Mouse (Mus musculus): ENCODE measurements at regions not wholly inside any gene's neighbourhood (a gene's known extent, or its start where the extent isn't known, plus 50 kb on each side); places are given as distances from the start of the nearest gene placed in this dataset.
"Not testable (repeated sequence)": the region's sequence is repeated elsewhere in the genome, so short reads cannot be mapped to it uniquely, and the experiment has no call there.

- no peak for DNase-seq
Observed at GRCm38 (mm10) chr2:162867516-162868029, 63.8 kb upstream of the Srsf6 start.

- no peak for DNase-seq
Observed at GRCm38 (mm10) chr2:162866613-162867314, 64.6 kb upstream of the Srsf6 start.

GRCm38 (mm10) chr2:162864571-162864970 lies 66.8 kb upstream of the Srsf6 start:
- peak; percentile 90 for DNase-seq

- no peak for DNase-seq
Observed at GRCm38 (mm10) chr2:162854606-162855005, 76.7 kb upstream of the Srsf6 start.

GRCm38 (mm10) chr2:162853576-162853975 lies 77.8 kb upstream of the Srsf6 start:
- DNase-seq, result peak; percentile 80 to 87

- DNase-seq, result not testable (repeated sequence)
Observed at GRCm38 (mm10) chr2:162841761-162842160, 89.6 kb upstream of the Srsf6 start.

GRCm38 (mm10) chr2:162837776-162838175 lies 93.6 kb upstream of the Srsf6 start:
- DNase-seq, result no peak

GRCm38 (mm10) chr2:162833741-162834140 lies 97.6 kb upstream of the Srsf6 start:
- DNase-seq, result no peak

- peak in 1 of 2 experiments; percentile 4 for DNase-seq
Observed at GRCm38 (mm10) chr2:162818787-162819186, 112.5 kb upstream of the Srsf6 start.

- DNase-seq, result peak; percentile 55 to 66
Observed at GRCm38 (mm10) chr2:162814205-162814604, 117.1 kb upstream of the Srsf6 start.

GRCm38 (mm10) chr2:162807747-162808146 lies 123.6 kb upstream of the Srsf6 start:
- DNase-seq, result no peak

- DNase-seq, result no peak
Observed at GRCm38 (mm10) chr2:162796528-162796927, 134.8 kb upstream of the Srsf6 start.

GRCm38 (mm10) chr2:162794285-162794684 lies 133.3 kb upstream of the Ptprt start:
- no peak for DNase-seq

GRCm38 (mm10) chr2:162791374-162792098 lies 130.6 kb upstream of the Ptprt start:
- DNase-seq, result peak in 1 of 2 experiments; percentile 12

- no peak for DNase-seq
Observed at GRCm38 (mm10) chr2:162784176-162784813, 123.3 kb upstream of the Ptprt start.

GRCm38 (mm10) chr2:162781599-162781998 lies 120.7 kb upstream of the Ptprt start:
- no peak for DNase-seq

GRCm38 (mm10) chr2:162776542-162776941 lies 115.6 kb upstream of the Ptprt start:
- DNase-seq, result no peak

- no peak for DNase-seq
Observed at GRCm38 (mm10) chr2:162772520-162772919, 111.6 kb upstream of the Ptprt start.

- DNase-seq, result no peak
Observed at GRCm38 (mm10) chr2:162769711-162770428, 108.9 kb upstream of the Ptprt start.

GRCm38 (mm10) chr2:162764059-162764458 lies 103.1 kb upstream of the Ptprt start:
- DNase-seq, result no peak

GRCm38 (mm10) chr2:162740523-162740922 lies 79.6 kb upstream of the Ptprt start:
- no peak for DNase-seq

- no peak for DNase-seq
Observed at GRCm38 (mm10) chr2:162735761-162736160, 74.8 kb upstream of the Ptprt start.

- DNase-seq, result no peak
Observed at GRCm38 (mm10) chr2:162734286-162734685, 73.3 kb upstream of the Ptprt start.

Data from kidney, postnatal 36 days (tissue).